Mouse (Mus musculus) embryonic facial prominence, embryonic 14.5 days (tissue): Measurements from ENCODE around the gene 4931429L15Rik. TPM values are rescaled to one million over a fixed set of nuclear protein-coding genes. Genes with fewer than 3 reads are reported as not detected.
"Not testable (repeated sequence)": the region's sequence is repeated elsewhere in the genome, so short reads cannot be mapped to it uniquely, and the experiment has no call there.

Experiments used
- ATAC-seq: fragments of 200-750 bp; cut with Nextera tagmentation; 2 replicates; pipeline ENCODE4 v1.8.0; 2017; ENCODE audit warnings: low read depth, moderate number of reproducible peaks, moderate TSS enrichment
- DNase-seq: peaks from one replicate; pipeline ENCODE4 v3.0.0-alpha.2; 2015; ENCODE audit warnings: low spot score
- H3K27ac ChIP-seq: fragments of 300-500 bp; sonication (generic); replicated peaks from 2 replicates; pipeline ENCODE4 v1.5.1; 2014; ENCODE audit warnings: low read depth, mild to moderate bottlenecking, low read length, moderate library complexity
- H3K27me3 ChIP-seq: fragments of 300-500 bp; sonication (generic); replicated peaks from 2 replicates; pipeline ENCODE4 v1.6.1; 2014; ENCODE audit warnings: low read length; ENCODE audit not compliant: control insufficient read depth, insufficient read depth
- H3K36me3 ChIP-seq: fragments of 300-500 bp; sonication (generic); 2 replicates; pipeline ENCODE4 v1.6.1; 2014; ENCODE audit warnings: low read length, mixed read lengths; ENCODE audit not compliant: control insufficient read depth, insufficient read depth
- H3K4me1 ChIP-seq: fragments of 300-500 bp; sonication (generic); 2 replicates; pipeline ENCODE4 v1.6.1; 2014; ENCODE audit warnings: antibody characterized with exemption, low read length; ENCODE audit not compliant: control insufficient read depth, insufficient read depth
- H3K4me2 ChIP-seq: fragments of 300-500 bp; sonication (generic); 2 replicates; pipeline ENCODE4 v1.6.1; 2014; ENCODE audit warnings: low read depth, mild to moderate bottlenecking, low read length, moderate library complexity, mixed read lengths
- H3K4me3 ChIP-seq: fragments of 300-500 bp; sonication (generic); 2 replicates; pipeline ENCODE4 v1.5.1; 2014; ENCODE audit warnings: low read depth, mild to moderate bottlenecking, low read length
- H3K9ac ChIP-seq: fragments of 300-500 bp; sonication (generic); 2 replicates; pipeline ENCODE4 v1.6.1; 2014; ENCODE audit warnings: low read depth, mild to moderate bottlenecking, low read length, moderate library complexity, mixed read lengths
- H3K9me3 ChIP-seq: fragments of 300-500 bp; sonication (generic); 2 replicates; pipeline ENCODE4 v1.6.1; 2016; ENCODE audit warnings: low read length; ENCODE audit not compliant: control insufficient read depth
- WGBS: fragments of 180-500 bp; shearing (Covaris S2); extraction: QIAGEN DNeasy Blood & Tissue Kit; methylation state at CpG from one replicate; pipeline ENCODE4 v1.1.7; 2014; 5-methylcytosine and 5-hydroxymethylcytosine counted together
- polyA plus RNA-seq: library from polyadenylated mRNA; unstranded; fragments of >200 nt; fragmentation: Nextera tagmentation; extraction: Ambion mirVana; gene quantifications from 2 replicates; pipeline ENCODE4 v1.2.1, GENCODE M21; 2014

Gene 4931429L15Rik
- polyA plus RNA-seq: not detected in 2 replicates

DNA sequence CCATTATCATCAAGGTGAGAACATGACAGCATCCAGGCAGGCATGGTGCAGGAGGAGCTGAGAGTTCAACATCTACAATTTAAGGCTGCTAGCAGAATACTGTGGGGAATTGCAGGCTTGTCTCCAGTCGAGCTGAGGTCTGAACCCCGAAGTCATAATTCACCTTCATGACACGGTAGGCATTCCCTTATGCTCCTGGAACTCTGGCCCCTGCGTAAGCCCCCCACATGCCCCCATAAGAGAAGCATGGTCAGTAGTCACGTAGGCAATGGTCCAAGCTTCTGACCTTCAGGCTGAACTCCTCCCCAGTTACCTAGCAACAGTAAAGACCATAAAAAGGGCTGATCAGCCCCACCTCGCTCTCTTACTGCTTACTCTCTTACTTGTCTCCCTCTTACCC lies at the start of gene 4931429L15Rik:
4931429L15Rik (minus strand) TSS at position 101 of the 400 bp plus-strand sequence.
- not testable (repeated sequence) for H3K9ac ChIP-seq, H3K4me3 ChIP-seq, H3K4me2 ChIP-seq, DNase-seq, H3K27me3 ChIP-seq, H3K4me1 ChIP-seq, H3K36me3 ChIP-seq, H3K27ac ChIP-seq, ATAC-seq, H3K9me3 ChIP-seq
- WGBS: 85% methylated on average over 6 of the region's 6 CpGs

DNA sequence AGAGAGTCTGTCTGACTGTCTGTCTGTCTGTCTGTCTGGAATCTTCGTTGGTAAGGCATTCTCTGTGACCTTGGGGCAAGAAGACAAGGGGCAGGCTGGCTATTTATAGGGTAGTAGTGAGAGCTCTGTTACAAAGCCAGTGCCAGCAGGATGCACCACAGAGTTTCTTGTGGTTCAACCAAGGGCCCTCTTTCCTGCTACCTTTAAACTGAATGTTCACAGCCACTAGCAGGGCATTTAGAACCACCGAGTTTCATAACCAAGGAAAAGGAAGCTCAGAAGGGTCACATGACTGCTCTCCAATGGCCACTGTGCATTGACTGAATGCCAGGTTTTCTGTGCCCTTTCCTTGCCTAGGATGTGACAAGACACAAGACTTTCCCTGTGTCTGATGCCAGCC lies 42.7 kb upstream of the 4931429L15Rik start:
- no peak for DNase-seq
- Histone ChIP-seq H3K9ac (no peak overlapping the region), H3K4me1 (no peaks in the 10 kb centered on the region), H3K4me2 (no peak overlapping the region), H3K27ac (no peak overlapping the region), H3K36me3 (no peaks in the 10 kb centered on the region), H3K27me3 (no peaks in the 10 kb centered on the region), H3K4me3 (no peak overlapping the region), H3K9me3 (no peaks in the 10 kb centered on the region)
- ATAC-seq: no peak
- 55% methylated on average over 2 of the region's 2 CpGs for WGBS

DNA sequence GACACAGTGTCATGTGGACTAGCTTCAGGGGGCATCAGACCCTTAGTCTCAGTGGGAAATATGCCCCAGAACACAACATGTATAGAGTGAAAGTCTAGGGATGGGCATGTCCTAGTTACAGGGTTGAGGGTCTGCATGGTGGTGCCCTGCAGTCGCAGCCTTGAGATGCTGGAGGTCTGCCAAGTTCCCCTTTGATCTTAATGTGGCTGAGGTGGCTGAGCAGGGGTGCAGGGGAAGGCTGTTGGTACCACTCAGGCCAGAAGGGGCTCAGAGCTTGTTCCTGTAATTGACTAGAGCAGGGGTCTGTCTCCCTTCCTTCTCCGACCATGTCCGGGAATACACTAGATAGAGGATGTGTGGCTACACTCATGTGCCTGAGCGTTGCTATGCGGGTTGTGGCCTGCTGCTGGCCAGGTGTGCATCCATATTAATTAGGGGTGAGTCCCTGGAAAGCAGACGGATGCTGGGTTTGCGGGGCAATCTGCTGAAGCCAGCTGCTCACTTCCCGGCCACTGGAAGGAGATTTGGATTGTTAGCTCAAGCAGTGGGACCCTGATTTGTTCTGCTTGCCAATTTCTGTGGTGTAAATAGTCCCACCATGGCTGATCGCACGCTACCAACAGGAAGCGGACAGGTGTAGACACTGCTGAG lies 41.8 kb upstream of the 4931429L15Rik start:
- Histone ChIP-seq H3K9me3 (no peaks in the 10 kb centered on the region), H3K4me1 (no peaks in the 10 kb centered on the region), H3K9ac (no peak overlapping the region), H3K27me3 (no peaks in the 10 kb centered on the region), H3K27ac (no peak overlapping the region), H3K4me2 (no peak overlapping the region), H3K36me3 (no peaks in the 10 kb centered on the region), H3K4me3 (no peak overlapping the region)
- no peak for DNase-seq
- ATAC-seq: no peak
- 70% methylated on average over 11 of the region's 11 CpGs for WGBS

DNA sequence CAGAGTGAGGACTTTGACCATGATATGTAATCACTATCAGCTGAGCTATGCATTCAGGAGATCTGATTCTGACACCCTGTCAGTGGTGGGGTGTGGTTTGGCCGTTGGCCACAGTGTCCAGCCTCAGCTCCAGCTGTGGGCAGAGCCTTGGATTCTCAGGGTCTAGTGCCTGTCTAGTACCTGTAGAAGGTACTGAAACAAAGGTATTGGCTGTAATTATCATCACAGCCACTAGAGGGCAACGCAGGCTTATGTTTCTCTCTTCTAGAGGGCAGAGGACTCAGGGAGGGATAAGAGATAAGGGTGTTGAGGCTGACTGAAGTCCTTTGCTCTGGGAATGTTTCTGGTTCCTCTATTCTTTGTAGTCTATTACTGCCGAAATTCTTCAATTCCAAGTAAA lies 34.2 kb upstream of the 4931429L15Rik start:
- ATAC-seq (peak; percentile 81), DNase-seq (peak; percentile 76)
- H3K27me3 ChIP-seq: peaks cover 13% of the 10 kb centered on the region; the same call in 1 of the 2 replicates
- H3K9ac ChIP-seq: no peak overlapping the region
- whole genome bisulfite sequencing: 3% methylated on average over 3 of the region's 3 CpGs
- no peaks in the 10 kb centered on the region for H3K9me3 ChIP-seq
- H3K4me1 ChIP-seq: peaks cover 11% of the 10 kb centered on the region
- H3K36me3 ChIP-seq: no peaks in the 10 kb centered on the region
- no peak overlapping the region for H3K27ac ChIP-seq
- H3K4me3 ChIP-seq: no peak overlapping the region
- no peak overlapping the region for H3K4me2 ChIP-seq

DNA sequence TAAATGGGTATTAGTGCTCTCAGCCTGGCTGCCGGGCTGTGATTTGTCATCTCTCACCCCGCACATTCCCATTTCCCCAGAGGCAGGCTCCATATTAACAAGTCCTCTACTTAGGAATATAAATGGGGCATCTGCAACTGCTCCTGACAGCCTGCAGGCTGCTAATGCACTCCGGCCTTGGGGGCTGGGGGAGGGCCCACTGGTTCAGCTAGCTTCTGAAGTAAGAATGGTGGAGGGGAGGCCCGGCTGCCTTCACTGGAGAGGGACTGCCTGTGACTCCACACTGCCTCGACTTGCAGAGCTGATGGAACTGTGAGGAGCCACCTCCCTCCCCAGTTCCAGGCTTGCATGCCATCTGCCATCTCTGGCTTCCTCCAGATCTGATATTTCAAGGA lies 33.5 kb upstream of the 4931429L15Rik start:
- Histone ChIP-seq H3K4me3 (no peak overlapping the region), H3K4me1 (peaks cover 11% of the 10 kb centered on the region), H3K9me3 (no peaks in the 10 kb centered on the region), H3K9ac (no peak overlapping the region), H3K36me3 (no peaks in the 10 kb centered on the region), H3K27ac (no peak overlapping the region), H3K4me2 (no peak overlapping the region), H3K27me3 (peaks cover 13% of the 10 kb centered on the region; the same call in 1 of the 2 replicates)
- WGBS: 20% methylated on average over 5 of the region's 5 CpGs
- DNase-seq (no peak), ATAC-seq (no peak)

DNA sequence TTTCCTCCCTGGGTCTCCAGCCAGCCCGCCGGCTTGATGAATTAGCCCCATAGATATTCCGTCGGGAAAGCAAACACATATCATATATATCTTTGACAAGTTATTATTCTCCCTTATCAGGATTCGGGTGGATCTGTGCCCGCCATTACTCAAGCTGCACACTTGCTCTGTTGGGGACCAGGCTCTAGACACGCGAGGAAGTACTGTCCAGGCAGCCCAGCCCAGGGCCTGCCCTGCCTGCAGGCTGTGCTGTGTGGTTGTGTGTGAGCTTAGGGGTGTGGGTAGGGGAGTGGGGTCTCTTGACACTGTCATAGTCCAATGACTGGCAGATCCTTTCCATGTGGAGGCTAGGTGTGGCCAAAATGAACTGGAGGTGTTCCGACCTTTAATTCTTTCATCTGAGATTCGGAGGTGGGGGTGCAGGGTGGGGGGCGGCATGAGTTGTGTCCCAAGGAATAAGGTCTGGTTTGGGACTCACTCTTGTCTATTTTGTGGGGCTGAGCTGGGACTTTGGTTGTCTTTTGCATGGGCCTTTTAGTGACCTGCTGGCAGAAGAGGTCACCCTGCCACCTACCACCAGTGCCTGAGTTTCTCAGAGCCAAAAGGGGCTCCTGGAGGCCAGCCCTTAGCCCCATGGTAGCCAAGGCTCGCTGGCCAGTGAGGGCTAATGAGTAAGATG lies 33.0 kb upstream of the 4931429L15Rik start:
- Histone ChIP-seq H3K9me3 (no peaks in the 10 kb centered on the region), H3K4me3 (no peak overlapping the region), H3K9ac (no peak overlapping the region), H3K36me3 (no peaks in the 10 kb centered on the region), H3K4me2 (no peak overlapping the region), H3K4me1 (peaks cover 11% of the 10 kb centered on the region), H3K27me3 (peaks cover 13% of the 10 kb centered on the region; the same call in 1 of the 2 replicates), H3K27ac (no peak overlapping the region)
- DNase-seq (no peak), ATAC-seq (no peak)
- WGBS: 53% methylated on average over 12 of the region's 12 CpGs

DNA sequence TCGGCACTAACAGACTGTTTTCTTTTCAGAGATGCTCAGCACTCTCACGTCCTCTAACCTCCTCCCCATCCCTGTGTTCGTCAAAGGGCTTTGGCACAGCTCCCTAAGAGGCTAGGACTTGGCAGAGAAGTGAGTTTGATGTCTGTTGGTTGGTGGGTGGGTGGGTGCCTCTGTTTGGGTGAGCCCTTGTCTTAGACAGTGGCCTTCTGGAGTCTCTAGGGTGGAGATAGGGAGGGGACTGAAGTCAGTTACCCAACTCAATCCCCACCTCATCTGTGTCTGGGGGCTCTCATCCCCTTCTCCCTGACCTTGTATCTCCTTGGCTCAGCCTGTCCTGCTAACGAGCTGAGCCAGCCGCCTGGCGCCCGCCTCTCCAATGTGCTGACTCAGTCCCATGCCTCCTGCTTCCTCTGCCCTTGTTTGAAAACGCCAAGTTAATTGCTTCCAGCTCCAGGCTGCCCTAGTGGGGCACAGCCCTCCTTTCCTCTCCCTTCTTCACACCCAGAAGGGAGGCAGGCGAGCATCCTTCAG lies 30.7 kb upstream of the 4931429L15Rik start:
- Histone ChIP-seq H3K9ac (no peak overlapping the region), H3K4me2 (no peak overlapping the region), H3K27me3 (peaks cover 13% of the 10 kb centered on the region; the same call in 1 of the 2 replicates), H3K4me1 (peaks cover 11% of the 10 kb centered on the region), H3K27ac (0 out of 2 replicates have a peak overlapping the region, but pooled peaks have one; percentile 21), H3K36me3 (no peaks in the 10 kb centered on the region), H3K9me3 (no peaks in the 10 kb centered on the region), H3K4me3 (no peak overlapping the region)
- ATAC-seq: no peak
- 20% methylated on average over 9 of the region's 9 CpGs for WGBS
- DNase-seq: peak; percentile 57

DNA sequence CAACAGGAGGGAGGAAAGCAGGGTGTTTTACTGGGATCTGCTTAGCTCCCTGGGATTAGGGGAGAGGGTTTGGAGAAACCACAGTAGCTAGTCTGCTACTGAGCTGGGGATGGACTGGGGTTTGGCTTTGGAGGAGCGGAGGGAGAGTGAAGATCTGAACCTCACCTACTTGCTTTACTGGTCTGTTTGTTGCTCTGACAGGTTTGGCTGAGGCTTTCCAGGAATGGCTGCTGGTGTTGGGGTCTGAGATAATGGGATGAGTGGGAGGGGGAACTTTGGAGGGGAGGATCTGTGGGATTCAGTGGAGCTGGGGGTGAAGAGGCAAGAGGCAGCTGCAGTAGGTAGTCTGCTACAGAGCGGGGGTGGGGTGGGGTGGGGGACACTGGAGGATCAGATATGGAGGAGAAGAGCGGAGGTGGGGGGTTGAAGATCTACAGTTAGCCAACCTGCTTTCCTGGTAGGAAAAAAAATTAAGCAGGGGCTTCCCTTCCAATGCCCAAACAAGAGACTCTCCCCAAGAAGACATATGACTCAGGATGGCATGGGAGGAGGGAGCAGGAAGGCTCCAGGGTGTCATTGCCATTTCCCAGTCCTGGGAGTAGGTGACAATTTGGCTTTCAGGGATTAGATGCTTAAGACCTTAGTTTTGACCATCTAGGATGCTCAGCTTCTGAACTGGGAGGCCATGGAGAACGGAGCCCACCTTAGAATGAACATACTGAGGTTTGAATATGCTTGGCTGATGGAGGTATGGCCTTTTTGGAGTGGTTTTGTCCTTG lies 26.3 kb upstream of the 4931429L15Rik start:
- Histone ChIP-seq H3K4me3 (no peak overlapping the region), H3K4me2 (no peak overlapping the region), H3K9ac (no peak overlapping the region), H3K4me1 (peaks cover 11% of the 10 kb centered on the region), H3K27me3 (no peaks in the 10 kb centered on the region), H3K36me3 (no peaks in the 10 kb centered on the region), H3K9me3 (no peaks in the 10 kb centered on the region), H3K27ac (no peak overlapping the region)
- WGBS: 82% methylated on average over 4 of the region's 4 CpGs
- no peak for ATAC-seq
- DNase-seq: no peak
